Comparison of ENCODE assay signal across 10 mouse cellular contexts in the genomic region with DNA sequence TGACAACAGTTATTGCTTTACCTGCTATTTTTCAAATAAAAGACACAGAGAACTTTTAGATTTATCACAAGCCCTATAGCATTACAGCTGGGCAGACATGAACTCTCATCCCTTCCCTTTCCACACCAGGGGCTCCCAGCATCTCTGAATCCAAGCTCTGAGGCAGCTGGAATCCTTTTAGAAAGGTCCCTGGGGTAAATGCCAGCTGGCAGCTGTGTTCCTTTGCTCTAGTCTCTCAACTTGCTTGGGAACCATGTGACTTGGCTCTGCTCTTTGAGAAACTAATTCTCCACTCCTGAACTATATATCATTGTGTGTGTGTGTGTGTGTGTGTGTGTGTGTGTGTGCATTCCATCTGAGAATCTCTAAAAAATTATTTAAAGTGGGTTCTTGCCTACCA. TPM values are rescaled to one million over a fixed set of nuclear protein-coding genes. Genes with fewer than 3 reads are reported as not detected.
A peak's percentile ranks its signal among the peaks of the same experiment; 100 is the strongest.
DNase-seq lines count a peak whose midpoint lies in the region; ATAC-seq and TF ChIP-seq lines count a peak whose summit lies in the region.
"Had no signal": no experiment of that assay in that cellular context is flagged by ENCODE, and none has a peak within 500 bp of the region (broad histone marks: within the 10 kb centered on the region; RNA-seq: fewer than 3 reads in every experiment).

No protein-coding gene starts in this region.

- no peak overlapping the region for H3K9ac ChIP-seq in forebrain, postnatal 0 days
- no peak overlapping the region for H3K9ac ChIP-seq in kidney, embryonic 15.5 days
- no peak overlapping the region for H3K9ac ChIP-seq in stomach, embryonic 16.5 days (ENCODE audit: low read length)

- no peak overlapping the region for H3K4me3 ChIP-seq in forebrain, postnatal 0 days (ENCODE audit: low read depth, low read length)
- no peak overlapping the region for H3K4me3 ChIP-seq in forebrain, embryonic 10.5 days
- no peak overlapping the region for H3K4me3 ChIP-seq in kidney, embryonic 15.5 days (replicated peaks)
- no peak overlapping the region for H3K4me3 ChIP-seq in stomach, embryonic 16.5 days (replicated peaks; ENCODE audit: low read length)
- H3K4me3 ChIP-seq in layer of hippocampus, adult 2 months: no peak overlapping the region
- H3K4me3 ChIP-seq: erythroblast, embryonic 14.5 days; megakaryocyte, embryonic 14.5 days had no signal

- TF ChIP-seq CTCF in forebrain, postnatal 0 days (IDR thresholded peaks at IDR 0.05; ENCODE audit: low read depth): no peak
- no peak for TF ChIP-seq CTCF in layer of hippocampus, adult 2 months (conservative IDR thresholded peaks at IDR 0.05)

- peak; percentile 31 for DNase-seq in forebrain, postnatal 0 days
- DNase-seq in forebrain, embryonic 10.5 days (ENCODE audit: extremely low spot score, low spot score): no peak
- peak; percentile 8 for DNase-seq in ovary, postnatal 36 days (ENCODE audit: low spot score)
- DNase-seq in ovary, postnatal 10 days (ENCODE audit: low spot score): no peak
- no peak for DNase-seq in right cerebral cortex, adult 18-20 months
- no peak for DNase-seq in layer of hippocampus, adult 2 months (ENCODE audit: low spot score in 2 of 2)

- H3K4me1 ChIP-seq in forebrain, postnatal 0 days (ENCODE audit: insufficient read depth): no peaks in the 10 kb centered on the region
- H3K4me1 ChIP-seq in forebrain, embryonic 10.5 days: peaks cover 5% of the 10 kb centered on the region; the same call in 1 of the 2 replicates
- H3K4me1 ChIP-seq in kidney, embryonic 15.5 days: peaks cover 6% of the 10 kb centered on the region; the same call in 1 of the 2 replicates
- H3K4me1 ChIP-seq in stomach, embryonic 16.5 days (ENCODE audit: control insufficient read depth, insufficient read depth, low read length): no peaks in the 10 kb centered on the region
- H3K4me1 ChIP-seq: megakaryocyte, embryonic 14.5 days had no signal

- no peaks in the 10 kb centered on the region for H3K27me3 ChIP-seq in forebrain, postnatal 0 days (ENCODE audit: insufficient read depth, low read length)
- H3K27me3 ChIP-seq in forebrain, embryonic 10.5 days (ENCODE audit: poor library complexity, severe bottlenecking): no peaks in the 10 kb centered on the region
- no peaks in the 10 kb centered on the region for H3K27me3 ChIP-seq in kidney, embryonic 15.5 days
- no peaks in the 10 kb centered on the region for H3K27me3 ChIP-seq in stomach, embryonic 16.5 days (ENCODE audit: control insufficient read depth, insufficient read depth, low read length)

- H3K9me3 ChIP-seq in forebrain, postnatal 0 days (ENCODE audit: low read length): no peaks in the 10 kb centered on the region
- no peaks in the 10 kb centered on the region for H3K9me3 ChIP-seq in forebrain, embryonic 10.5 days
- H3K9me3 ChIP-seq in kidney, embryonic 15.5 days (replicated peaks): no peaks in the 10 kb centered on the region
- H3K9me3 ChIP-seq in stomach, embryonic 16.5 days (replicated peaks; ENCODE audit: control insufficient read depth, low read length): no peaks in the 10 kb centered on the region
- H3K9me3 ChIP-seq: megakaryocyte, embryonic 14.5 days had no signal

- no peaks in the 10 kb centered on the region for H3K36me3 ChIP-seq in forebrain, postnatal 0 days (ENCODE audit: insufficient read depth)
- no peaks in the 10 kb centered on the region for H3K36me3 ChIP-seq in forebrain, embryonic 10.5 days (replicated peaks)
- no peaks in the 10 kb centered on the region for H3K36me3 ChIP-seq in kidney, embryonic 15.5 days
- no peaks in the 10 kb centered on the region for H3K36me3 ChIP-seq in stomach, embryonic 16.5 days (ENCODE audit: control insufficient read depth, insufficient read depth, low read length)

- ATAC-seq in forebrain, postnatal 0 days: 0 out of 2 replicates have a peak, but pooled peaks have one; percentile 23
- ATAC-seq in kidney, embryonic 15.5 days (replicated peaks; ENCODE audit: low FRiP score): peak; percentile 52; the same call in 1 of the 2 replicates
- peak; percentile 64; the same call in 1 of the 2 replicates for ATAC-seq in stomach, embryonic 16.5 days (ENCODE audit: insufficient read depth, low FRiP score)

- H3K27ac ChIP-seq in forebrain, postnatal 0 days (ENCODE audit: low read depth, low read length): no peak overlapping the region
- H3K27ac ChIP-seq in forebrain, embryonic 10.5 days: no peak overlapping the region
- no peak overlapping the region for H3K27ac ChIP-seq in kidney, embryonic 15.5 days
- no peak overlapping the region for H3K27ac ChIP-seq in stomach, embryonic 16.5 days (ENCODE audit: low read length)
- no peak overlapping the region for H3K27ac ChIP-seq in layer of hippocampus, adult 2 months

- H3K4me2 ChIP-seq in forebrain, postnatal 0 days (ENCODE audit: low read depth): no peak overlapping the region
- H3K4me2 ChIP-seq in kidney, embryonic 15.5 days: no peak overlapping the region
- H3K4me2 ChIP-seq in stomach, embryonic 16.5 days (ENCODE audit: low read depth, low read length): no peak overlapping the region

RNA-seq across cellular contexts. Expression of a gene that starts 50.0 kb away (rescaled TPM):
- 48.5 and 58.7 TPM in 2 replicates for total RNA-seq in forebrain, postnatal 0 days (2014; rRNA removed)
- 26.4 and 32.2 TPM in 2 replicates for polyA plus RNA-seq in forebrain, postnatal 0 days (2015; fragmentation: Nextera tagmentation; extraction: Ambion mirVana)
- 23.2 and 23.4 TPM in 2 replicates for polyA plus RNA-seq in forebrain, embryonic 10.5 days (2016; fragmentation: Nextera tagmentation; extraction: Ambion mirVana)
- polyA plus RNA-seq in kidney, embryonic 15.5 days (2015; fragmentation: Nextera tagmentation; extraction: Ambion mirVana): 17.3 and 17.4 TPM in 2 replicates
- 16.6 and 17.4 TPM in 2 replicates for polyA plus RNA-seq in stomach, embryonic 16.5 days (2015; fragmentation: Nextera tagmentation; extraction: Ambion mirVana)
- 10 to 100 TPM; 34.7 TPM for total RNA-seq in layer of hippocampus, adult 2 months (2021)

RNA-seq across cellular contexts. Expression of a gene that starts 57.0 kb away (rescaled TPM):
- total RNA-seq in forebrain, postnatal 0 days (2014; rRNA removed): 29.7 and 35.0 TPM in 2 replicates
- polyA plus RNA-seq in forebrain, postnatal 0 days (2015; fragmentation: Nextera tagmentation; extraction: Ambion mirVana): 4.5 and 5.7 TPM in 2 replicates
- 4.0 and 4.2 TPM in 2 replicates for polyA plus RNA-seq in forebrain, embryonic 10.5 days (2016; fragmentation: Nextera tagmentation; extraction: Ambion mirVana)
- 5.6 and 5.7 TPM in 2 replicates for polyA plus RNA-seq in kidney, embryonic 15.5 days (2015; fragmentation: Nextera tagmentation; extraction: Ambion mirVana)
- 3.6 and 3.7 TPM in 2 replicates for polyA plus RNA-seq in stomach, embryonic 16.5 days (2015; fragmentation: Nextera tagmentation; extraction: Ambion mirVana)
- total RNA-seq in layer of hippocampus, adult 2 months (2021): 10 to 100 TPM; 40.9 to 41.2 TPM

Comparison
In these comparisons a context has a peak if more than half of its experiments do, and no peak if none do; other contexts are left out.
1. DNase-seq: peak in forebrain, postnatal 0 days (single experiment) and ovary, postnatal 36 days (single experiment); none in forebrain, embryonic 10.5 days (single experiment), ovary, postnatal 10 days (single experiment), right cerebral cortex, adult 18-20 months (single experiment) and layer of hippocampus, adult 2 months (0 of 2).
2. Peak in every context shown above with its lines, with median percentiles within 50 percentile points of each other: ATAC-seq.